Mouse (Mus musculus) common myeloid progenitor, adult 5-6 weeks (primary cell): ENCODE results near the gene Rgs9. TPM values are rescaled to one million over a fixed set of nuclear protein-coding genes. Genes with fewer than 3 reads are reported as not detected.
"Not testable (repeated sequence)": the region's sequence is repeated elsewhere in the genome, so short reads cannot be mapped to it uniquely, and the experiment has no call there.

Source experiments
- ATAC-seq: replicated peaks from 2 replicates; pipeline ENCODE4 v1.8.0; 2016; ENCODE audit warnings: low read depth, mild to moderate bottlenecking, moderate TSS enrichment, inconsistent platforms; ENCODE audit not compliant: poor library complexity, severe bottlenecking
- total RNA-seq: library from RNA; stranded (forward); fragments of 200-1000, 187-1606 nt; gene quantifications from 2 replicates; pipeline ENCODE4 v1.2.3, GENCODE M21; 2017

The Rgs9 gene
- total RNA-seq, result 0.10 and 0.14 TPM in 2 replicates

DNA sequence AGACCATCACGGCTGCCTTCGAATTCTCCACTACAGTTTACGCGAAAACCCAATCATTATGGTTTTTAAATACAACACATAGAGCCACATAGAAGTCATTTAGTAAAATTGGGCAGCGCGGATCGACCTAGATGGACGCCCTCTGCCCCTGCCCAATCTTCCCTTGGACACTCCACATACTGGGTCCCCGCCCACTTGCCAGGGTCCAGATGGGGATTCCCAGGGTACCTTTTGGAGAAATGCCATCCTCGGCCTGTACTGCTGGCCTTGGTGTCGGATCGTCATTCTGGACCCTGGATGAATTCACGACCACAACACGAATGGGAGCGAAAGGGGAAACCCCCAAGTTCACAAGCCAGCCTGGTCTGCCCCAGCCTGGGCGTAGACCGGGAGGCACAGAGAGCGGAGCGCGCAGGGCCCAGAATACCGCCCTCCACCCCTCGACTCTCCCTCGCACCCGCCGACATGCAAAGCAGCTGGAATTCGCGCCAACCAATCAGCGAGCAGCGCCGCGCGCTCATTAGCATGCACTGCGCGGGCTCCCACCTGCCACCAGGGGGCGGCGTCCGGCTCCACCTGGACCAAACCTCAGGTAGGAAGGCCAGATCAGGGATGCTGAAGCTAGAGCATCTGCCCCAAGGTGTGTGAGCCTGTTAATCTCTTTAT, at the start of gene Rgs9:
Gene Rgs9, minus strand, starts transcription at position 420 of the 666 bp plus-strand sequence.
- ATAC-seq, result peak; percentile 98

GRCm38 (mm10) chr11:109347242-109347959, 49.5 kb upstream of the Rgs9 start:
- peak; percentile 68 for ATAC-seq

- peak; percentile 41 for ATAC-seq
These were observed 46.2 kb upstream of the Rgs9 start for GRCm38 (mm10) chr11:109343991-109344599.

DNA sequence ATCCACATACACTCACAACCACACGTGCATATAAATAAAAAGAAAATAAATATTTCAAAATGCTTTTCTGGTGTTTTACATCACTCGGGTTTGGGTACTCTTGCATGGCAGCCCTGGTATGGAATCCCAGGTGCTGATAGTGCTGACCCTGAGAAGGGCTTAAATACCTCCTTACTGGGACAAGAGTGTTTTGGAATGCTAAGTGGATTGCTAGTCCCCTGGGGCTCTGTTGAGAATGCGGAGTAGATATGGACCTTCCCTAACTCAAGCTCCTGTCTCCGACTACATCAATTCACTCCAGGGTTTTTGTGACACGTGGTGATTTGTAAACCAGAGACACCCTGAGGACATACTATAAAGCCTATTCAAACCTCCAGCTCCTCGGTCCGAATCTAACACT, 45.6 kb upstream of the Rgs9 start:
- no peak for ATAC-seq

DNA sequence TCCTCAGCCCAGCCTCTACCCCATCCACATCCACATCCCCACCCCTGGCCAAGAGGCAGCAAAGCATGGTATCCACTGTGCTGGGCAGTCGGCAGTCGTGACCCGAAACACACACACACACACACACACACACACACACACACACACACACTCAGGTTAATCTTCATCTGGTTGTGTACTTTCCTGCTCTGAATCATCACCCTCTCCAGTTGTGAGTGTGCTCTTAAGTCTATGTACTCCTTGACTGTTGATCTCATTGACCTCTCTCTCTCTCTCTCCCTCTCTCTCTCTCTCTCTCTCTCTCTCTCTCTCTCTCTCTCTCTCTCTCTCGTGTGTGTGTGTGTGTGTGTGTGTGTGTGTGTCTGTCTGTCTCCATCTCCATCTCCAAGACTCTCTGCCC, 44.7 kb upstream of the Rgs9 start:
- not testable (repeated sequence) for ATAC-seq

DNA sequence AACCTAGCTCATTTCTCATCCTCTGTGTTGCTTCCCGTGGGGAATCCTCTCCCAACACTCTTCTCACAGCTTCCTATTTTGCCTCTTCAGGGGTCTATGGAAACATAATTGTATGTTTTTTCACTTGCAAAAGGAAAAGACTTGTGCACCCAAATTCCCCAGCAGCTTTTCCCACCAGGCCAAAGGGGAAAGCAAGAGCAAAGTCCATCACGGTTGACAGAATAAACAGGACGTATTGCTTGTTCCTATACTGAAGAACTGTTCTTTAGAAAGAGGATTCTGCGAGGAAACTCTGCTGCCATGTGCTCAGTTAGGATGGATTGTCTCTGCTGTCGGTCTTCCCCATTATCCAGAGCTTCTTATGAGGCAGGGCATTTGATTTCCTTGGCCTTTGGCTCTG, 42.6 kb upstream of the Rgs9 start:
- no peak for ATAC-seq

DNA sequence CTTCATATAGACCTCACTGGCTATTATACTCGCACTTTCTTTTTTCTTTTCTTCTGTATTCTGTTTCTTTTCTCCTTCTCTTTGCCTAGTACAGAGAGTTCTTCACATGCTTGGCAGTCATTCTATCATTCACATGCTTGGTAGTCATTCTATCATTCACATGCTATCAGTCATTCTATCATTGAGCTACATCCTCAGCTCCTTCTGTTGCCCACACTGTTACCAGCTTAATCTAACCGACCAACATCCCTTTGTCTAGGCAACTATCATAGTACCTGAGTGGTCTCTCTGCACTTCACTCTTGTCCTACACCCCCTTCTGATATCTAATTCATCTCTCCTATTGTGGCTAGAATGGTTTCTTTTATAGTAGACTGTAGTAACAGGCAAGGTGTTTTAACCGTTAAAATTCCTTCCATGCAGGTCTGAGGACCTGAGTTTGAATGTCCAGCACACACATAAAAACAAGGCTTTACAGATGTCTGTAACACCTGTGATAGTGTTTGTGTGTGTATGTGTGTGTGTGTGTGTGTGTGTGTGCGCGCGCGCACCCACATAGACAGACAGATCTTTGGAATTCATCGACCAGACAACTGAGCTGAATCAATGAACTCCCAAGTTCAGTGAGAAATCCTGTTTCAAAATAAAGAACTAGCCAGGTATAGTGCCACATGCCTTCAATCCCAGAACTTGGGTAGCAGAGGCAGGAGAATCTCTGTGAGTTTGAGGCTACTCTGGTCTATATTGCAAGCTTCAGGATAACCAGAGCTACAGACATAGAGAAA, 41.4 kb upstream of the Rgs9 start:
- ATAC-seq, result no peak

DNA sequence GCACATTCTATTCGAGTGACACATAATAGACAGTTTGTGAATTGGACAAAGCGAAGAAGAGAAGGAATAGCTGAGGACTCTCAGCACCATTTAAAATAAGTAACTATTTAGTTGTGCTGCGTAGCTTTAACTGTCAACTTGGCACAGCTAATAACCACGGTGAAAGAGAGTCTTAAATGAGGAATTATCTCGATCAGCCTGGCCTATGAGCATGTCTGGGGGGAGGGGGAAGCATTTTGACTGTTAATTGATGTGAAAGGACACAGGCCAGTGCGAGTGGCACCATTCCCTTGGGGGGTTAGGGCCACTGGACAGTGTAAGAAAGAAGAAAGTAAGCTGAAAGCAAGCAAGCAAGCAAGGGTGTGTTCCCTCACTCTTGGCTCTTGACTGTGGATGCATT, 38.0 kb upstream of the Rgs9 start:
- ATAC-seq, result no peak

- no peak for ATAC-seq
These were observed 36.8 kb upstream of the Rgs9 start for GRCm38 (mm10) chr11:109334773-109335172.

DNA sequence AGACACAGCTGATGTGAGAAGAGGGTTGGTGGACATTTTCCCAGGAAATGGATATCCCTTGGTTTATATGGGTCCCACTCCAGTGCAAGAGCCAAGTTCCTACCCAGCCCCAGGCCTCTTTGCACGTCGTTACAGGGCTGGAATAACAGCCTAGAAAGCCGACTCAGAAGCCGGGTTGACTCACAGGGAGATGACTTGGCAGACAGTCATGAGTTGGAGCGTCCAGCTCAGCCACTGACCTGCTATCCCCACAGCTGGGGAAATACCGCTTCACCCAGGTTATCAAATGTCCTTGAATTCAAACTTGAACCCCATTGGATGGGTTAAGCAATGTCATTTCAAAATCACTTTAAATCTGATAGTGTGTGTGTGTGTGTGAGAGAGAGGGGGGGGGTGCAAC, 34.8 kb upstream of the Rgs9 start:
- no peak for ATAC-seq

GRCm38 (mm10) chr11:109331424-109331824, 33.5 kb upstream of the Rgs9 start:
- ATAC-seq, result peak; percentile 98

GRCm38 (mm10) chr11:109330706-109331393, 32.9 kb upstream of the Rgs9 start:
- no peak for ATAC-seq

GRCm38 (mm10) chr11:109329331-109329730, 31.4 kb upstream of the Rgs9 start:
- ATAC-seq, result no peak

DNA sequence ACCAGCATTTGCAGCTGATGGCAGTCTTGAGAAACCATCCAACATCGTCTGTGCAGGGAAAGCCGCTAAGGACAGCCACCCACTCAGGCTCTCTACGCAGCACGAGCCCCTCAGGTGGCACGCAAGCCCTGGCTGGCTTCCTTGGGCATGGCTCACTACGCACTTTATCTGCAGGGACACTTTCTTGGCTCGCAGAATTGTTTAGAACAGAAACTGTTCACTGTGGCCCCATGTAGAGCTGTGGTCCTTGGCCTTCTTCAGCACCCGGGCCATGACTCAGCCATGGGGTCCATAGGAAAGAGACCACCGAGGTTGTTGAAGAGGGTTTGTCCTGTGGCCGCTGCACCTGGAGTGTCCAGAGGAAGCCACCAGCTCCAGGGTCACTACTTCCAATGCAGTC, 30.0 kb upstream of the Rgs9 start:
- no peak for ATAC-seq

GRCm38 (mm10) chr11:109327381-109327780, 29.5 kb upstream of the Rgs9 start:
- ATAC-seq, result no peak

DNA sequence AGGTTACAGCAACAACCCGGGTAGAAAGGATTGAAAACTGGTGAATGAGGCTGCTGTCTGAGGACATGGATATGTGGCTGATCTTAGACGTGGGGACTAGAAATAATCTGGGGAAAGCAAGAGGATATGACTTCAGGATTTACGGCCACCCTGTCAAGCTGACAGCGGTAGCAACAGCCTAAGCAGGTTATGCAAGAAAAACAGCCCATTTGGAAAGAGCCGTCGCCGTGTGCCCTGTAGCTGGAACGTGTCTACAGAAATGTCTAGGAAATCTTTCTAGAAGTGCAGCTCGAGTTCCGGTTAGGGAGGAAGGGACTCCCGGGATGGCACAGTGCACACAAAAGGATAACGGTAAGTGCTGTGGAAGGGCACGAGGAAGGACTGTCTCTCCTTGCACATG, 28.3 kb upstream of the Rgs9 start:
- peak; percentile 28; the same call in 1 of the 2 replicates for ATAC-seq

GRCm38 (mm10) chr11:109320361-109320933, 22.5 kb upstream of the Rgs9 start:
- no peak for ATAC-seq

- no peak for ATAC-seq
These were observed 22.0 kb upstream of the Rgs9 start for GRCm38 (mm10) chr11:109319946-109320345.

DNA sequence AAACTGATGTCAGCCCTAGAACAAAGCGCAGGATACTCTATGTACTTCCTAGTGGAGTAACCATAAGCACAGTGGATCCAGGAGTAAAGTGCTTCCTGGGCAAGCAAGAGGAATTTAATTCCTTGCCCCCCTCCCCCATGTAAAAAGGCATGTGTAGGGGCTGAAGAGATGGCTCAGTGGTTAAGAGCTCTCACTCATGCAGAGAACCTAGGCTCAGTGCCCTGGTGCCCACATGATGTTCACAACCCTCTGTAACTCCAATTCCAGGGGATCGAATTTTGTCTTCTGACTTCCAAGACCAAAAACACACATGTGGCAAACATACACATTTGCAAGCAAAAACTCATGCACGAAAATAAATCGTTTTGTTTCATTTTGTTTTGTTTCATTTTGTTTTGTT, 21.5 kb upstream of the Rgs9 start:
- ATAC-seq, result no peak

- peak; percentile 72 for ATAC-seq
These were observed 19.0 kb upstream of the Rgs9 start for GRCm38 (mm10) chr11:109316921-109317320.
